Mouse (Mus musculus) liver, postnatal 0 days (tissue): ENCODE results near the gene Tmtc1.

Experiments used
- CTCF ChIP-seq: sonication (generic); IDR thresholded peaks from 2 replicates; pipeline ENCODE4 v1.5.1; 2016; ENCODE audit warnings: antibody characterized with exemption, low read depth
- EP300 ChIP-seq: IDR thresholded peaks from 2 replicates; pipeline ENCODE4 v1.6.1; 2016; ENCODE audit warnings: antibody characterized with exemption, low read depth, mild to moderate bottlenecking

DNA sequence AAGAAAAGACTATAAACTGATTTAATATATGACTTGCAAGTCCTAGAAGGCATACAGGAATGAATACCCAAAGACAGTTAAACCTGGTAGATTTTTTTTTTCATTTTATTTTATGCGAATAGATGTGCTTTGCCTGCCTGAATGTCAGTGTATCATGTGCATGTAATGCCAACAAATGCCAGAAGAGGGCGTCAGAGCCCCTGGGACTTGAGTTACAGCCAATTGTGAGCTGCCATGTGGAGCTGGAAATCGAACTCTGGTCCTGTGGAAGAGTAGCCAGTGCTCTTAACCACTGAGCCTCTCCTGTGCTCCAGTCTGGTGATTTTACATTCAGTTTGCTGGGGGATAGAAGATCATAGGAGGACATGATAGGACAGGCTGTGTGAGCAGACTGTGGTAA lies 4.0 kb upstream of the Tmtc1 start:
- 0 out of 2 replicates have a peak, but pooled peaks have one; percentile 23 for TF ChIP-seq CTCF
- TF ChIP-seq EP300, result no peak
